Mouse (Mus musculus): ENCODE data around the gene Nfe2l2. TPM values are rescaled to one million over a fixed set of nuclear protein-coding genes. Genes with fewer than 3 reads are reported as not detected.
"Not testable (repeated sequence)": the region's sequence is repeated elsewhere in the genome, so short reads cannot be mapped to it uniquely, and the experiment has no call there.

Nfe2l2 gene
- total RNA-seq, 2 experiments from 2014 or later: 11.5 to 12.1 TPM

- intact Hi-C loops (cut with DNase I): no loop called here
- no peak for DNase-seq (ENCODE audit: low spot score in 2 of 2)
Measured at GRCm38 (mm10) chr2:75716046-75717016, 11.9 kb upstream of the Nfe2l2 start.

- intact Hi-C loops (cut with DNase I): no loop called here
- no peak for DNase-seq (ENCODE audit: low spot score in 2 of 2)
Measured at GRCm38 (mm10) chr2:75714766-75715165, 10.3 kb upstream of the Nfe2l2 start.

- DNase-seq (ENCODE audit: low spot score in 2 of 2): no peak
- intact Hi-C loops (cut with DNase I): no loop called here
Measured at GRCm38 (mm10) chr2:75713083-75713482, 8.6 kb upstream of the Nfe2l2 start.

GRCm38 (mm10) chr2:75707420-75707819, 3.0 kb upstream of the Nfe2l2 start:
- intact Hi-C loops (cut with DNase I): no loop called here
- no peak for DNase-seq (ENCODE audit: low spot score in 2 of 2)

GRCm38 (mm10) chr2:75706435-75706834, 2.0 kb upstream of the Nfe2l2 start:
- intact Hi-C loops (cut with DNase I): no loop called here
- no peak for DNase-seq (ENCODE audit: low spot score in 2 of 2)

- intact Hi-C loops (cut with DNase I): no loop called here
Measured at GRCm38 (mm10) chr2:75705162-75705752, 816 bp upstream of the Nfe2l2 start.

GRCm38 (mm10) chr2:75703375-75704181, 863 bp downstream of the Nfe2l2 start:
- peak; percentile 66 to 71 for DNase-seq (ENCODE audit: low spot score in 2 of 2)
- intact Hi-C loops (cut with DNase I): loop anchor here (1.0 kb wide), 1 partner anchor 44 kb away; the partner anchor contains the start of gene Hnrnpa3

More at GRCm38 (mm10) chr2:75705162-75705752, 816 bp upstream of the Nfe2l2 start:
- peak in 1 of 2 experiments; percentile 3 for DNase-seq (ENCODE audit: low spot score in 2 of 2)

- intact Hi-C loops (cut with DNase I): no loop called here
Measured at GRCm38 (mm10) chr2:75702588-75702976, 1.9 kb downstream of the Nfe2l2 start.

GRCm38 (mm10) chr2:75701822-75702587, 2.4 kb downstream of the Nfe2l2 start:
- intact Hi-C loops (cut with DNase I): no loop called here
- no peak for DNase-seq (ENCODE audit: low spot score in 2 of 2)

More at GRCm38 (mm10) chr2:75702588-75702976, 1.9 kb downstream of the Nfe2l2 start:
- no peak for DNase-seq (ENCODE audit: low spot score in 2 of 2)

GRCm38 (mm10) chr2:75701207-75701606, 3.2 kb downstream of the Nfe2l2 start:
- intact Hi-C loops (cut with DNase I): no loop called here
- DNase-seq (ENCODE audit: low spot score in 2 of 2): no peak

- DNase-seq (ENCODE audit: low spot score in 2 of 2): no peak
- intact Hi-C loops (cut with DNase I): no loop called here
Measured at GRCm38 (mm10) chr2:75700543-75700942, 3.9 kb downstream of the Nfe2l2 start.

- intact Hi-C loops (cut with DNase I): no loop called here
- no peak for DNase-seq (ENCODE audit: low spot score in 2 of 2)
Measured at GRCm38 (mm10) chr2:75698874-75699273, 5.6 kb downstream of the Nfe2l2 start.

- intact Hi-C loops (cut with DNase I): no loop called here
- no peak for DNase-seq (ENCODE audit: low spot score in 2 of 2)
Measured at GRCm38 (mm10) chr2:75698007-75698406, 6.4 kb downstream of the Nfe2l2 start.

- DNase-seq (ENCODE audit: low spot score in 2 of 2): no peak
- intact Hi-C loops (cut with DNase I): no loop called here
Measured at GRCm38 (mm10) chr2:75697222-75697621, 7.2 kb downstream of the Nfe2l2 start.

GRCm38 (mm10) chr2:75696371-75696770, 8.1 kb downstream of the Nfe2l2 start:
- intact Hi-C loops (cut with DNase I): no loop called here
- no peak for DNase-seq (ENCODE audit: low spot score in 2 of 2)

GRCm38 (mm10) chr2:75695676-75696350, 8.6 kb downstream of the Nfe2l2 start:
- intact Hi-C loops (cut with DNase I): no loop called here
- no peak for DNase-seq (ENCODE audit: low spot score in 2 of 2)

- intact Hi-C loops (cut with DNase I); DNase-seq (ENCODE audit: low spot score in 2 of 2): not testable (repeated sequence)
Measured at GRCm38 (mm10) chr2:75694926-75695325, 9.5 kb downstream of the Nfe2l2 start.

- intact Hi-C loops (cut with DNase I): no loop called here
- no peak for DNase-seq (ENCODE audit: low spot score in 2 of 2)
Measured at GRCm38 (mm10) chr2:75692369-75692768, 12.1 kb downstream of the Nfe2l2 start.

GRCm38 (mm10) chr2:75691316-75691715, 13.1 kb downstream of the Nfe2l2 start:
- no peak for DNase-seq (ENCODE audit: low spot score in 2 of 2)
- intact Hi-C loops (cut with DNase I): no loop called here
